Mouse (Mus musculus) stomach, postnatal 0 days (tissue): Measurements from ENCODE around the gene Atl3. TPM values are rescaled to one million over a fixed set of nuclear protein-coding genes. Genes with fewer than 3 reads are reported as not detected.

Experiments used
- ATAC-seq: fragments of 200-750 bp; cut with Nextera tagmentation; 2 replicates; pipeline ENCODE4 v1.8.0; 2017; ENCODE audit not compliant: low FRiP score, low TSS enrichment
- DNase-seq: peaks from one replicate; pipeline ENCODE4 v3.0.0-alpha.2; 2016; ENCODE audit warnings: low spot score
- H3K27ac ChIP-seq: fragments of 300-500 bp; sonication (generic); replicated peaks from 2 replicates; pipeline ENCODE4 v1.5.1; 2014; ENCODE audit warnings: mild to moderate bottlenecking, control low read depth
- H3K27me3 ChIP-seq: fragments of 300-500 bp; sonication (generic); 2 replicates; pipeline ENCODE4 v1.6.1; 2014; ENCODE audit warnings: low read length; ENCODE audit not compliant: control insufficient read depth, insufficient read depth
- H3K36me3 ChIP-seq: fragments of 300-500 bp; sonication (generic); 2 replicates; pipeline ENCODE4 v1.6.1; 2014; ENCODE audit warnings: low read length, mixed read lengths; ENCODE audit not compliant: control insufficient read depth, insufficient read depth
- H3K4me1 ChIP-seq: fragments of 300-500 bp; sonication (generic); replicated peaks from 2 replicates; pipeline ENCODE4 v1.6.1; 2014; ENCODE audit warnings: antibody characterized with exemption; ENCODE audit not compliant: control insufficient read depth, insufficient read depth
- H3K4me2 ChIP-seq: fragments of 300-500 bp; sonication (generic); replicated peaks from 2 replicates; pipeline ENCODE4 v1.6.1; 2014; ENCODE audit warnings: low read depth, mild to moderate bottlenecking, control low read depth, moderate library complexity
- H3K4me3 ChIP-seq: fragments of 300-500 bp; sonication (generic); 2 replicates; pipeline ENCODE4 v1.5.1; 2014; ENCODE audit warnings: low read depth, low read length, control low read depth
- H3K9ac ChIP-seq: fragments of 300-500 bp; sonication (generic); 2 replicates; pipeline ENCODE4 v1.6.1; 2014; ENCODE audit warnings: mild to moderate bottlenecking, low read length, control low read depth, mixed read lengths
- H3K9me3 ChIP-seq: fragments of 300-500 bp; sonication (generic); 2 replicates; pipeline ENCODE4 v1.6.1; 2016; ENCODE audit warnings: low read length; ENCODE audit not compliant: control insufficient read depth
- CTCF ChIP-seq: IDR thresholded peaks from 2 replicates; pipeline ENCODE4 v1.5.1; 2016; ENCODE audit warnings: antibody characterized with exemption, low read depth, mild to moderate bottlenecking, moderate library complexity
- EP300 ChIP-seq: optimal IDR thresholded peaks from 2 replicates; pipeline ENCODE3; 2016; ENCODE audit warnings: antibody characterized with exemption
- WGBS: fragments of 180-500 bp; shearing (Covaris S2); extraction: QIAGEN DNeasy Blood & Tissue Kit; methylation state at CpG from one replicate; pipeline ENCODE4 v1.1.7; 2014; 5-methylcytosine and 5-hydroxymethylcytosine counted together
- polyA plus RNA-seq: library from polyadenylated mRNA; unstranded; fragments of >200 nt; fragmentation: Nextera tagmentation; extraction: Ambion mirVana; gene quantifications from 2 replicates; pipeline ENCODE4 v1.2.1, GENCODE M21; 2015

Atl3 gene
- polyA plus RNA-seq, 1 experiment from 2014 or later, result 17.7 TPM

- Histone ChIP-seq H3K36me3 (peaks cover 10% of the 10 kb centered on the region), H3K4me1 (no peaks in the 10 kb centered on the region), H3K9ac (no peak overlapping the region), H3K27ac (no peak overlapping the region), H3K9me3 (no peaks in the 10 kb centered on the region), H3K27me3 (no peaks in the 10 kb centered on the region), H3K4me2 (no peak overlapping the region), H3K4me3 (no peak overlapping the region)
- TF ChIP-seq CTCF (no peak), EP300 (no peak)
- WGBS, result 74% methylated on average over 3 of the region's 3 CpGs
- ATAC-seq (no peak), DNase-seq (no peak)
Measured at GRCm38 (mm10) chr19:7524879-7525278, 31.0 kb downstream of the Atl3 start.

- Histone ChIP-seq H3K9ac (no peak overlapping the region), H3K27ac (no peak overlapping the region), H3K4me3 (no peak overlapping the region), H3K9me3 (no peaks in the 10 kb centered on the region), H3K4me2 (no peak overlapping the region), H3K4me1 (no peaks in the 10 kb centered on the region), H3K27me3 (no peaks in the 10 kb centered on the region), H3K36me3 (peaks cover 11% of the 10 kb centered on the region)
- peak; percentile 91 for TF ChIP-seq CTCF
- no peak for TF ChIP-seq EP300
- ATAC-seq (peak; percentile 57; the same call in 1 of the 2 replicates), DNase-seq (peak; percentile 62)
- 53% methylated on average over 7 of the region's 7 CpGs for WGBS
Measured at GRCm38 (mm10) chr19:7528639-7529428, 35.0 kb downstream of the Atl3 start.

- H3K4me2 ChIP-seq, result no peak overlapping the region
- TF ChIP-seq EP300, result no peak
- no peak for TF ChIP-seq CTCF
- no peak for ATAC-seq
- no peak for DNase-seq
- no peak overlapping the region for H3K4me3 ChIP-seq
- no peaks in the 10 kb centered on the region for H3K9me3 ChIP-seq
- peaks cover 14% of the 10 kb centered on the region for H3K36me3 ChIP-seq
- 92% methylated on average over 5 of the region's 5 CpGs for WGBS
- H3K4me1 ChIP-seq, result no peaks in the 10 kb centered on the region
- no peak overlapping the region for H3K9ac ChIP-seq
- no peaks in the 10 kb centered on the region for H3K27me3 ChIP-seq
- no peak overlapping the region for H3K27ac ChIP-seq
Measured at GRCm38 (mm10) chr19:7531906-7532305, 38.1 kb downstream of the Atl3 start.

GRCm38 (mm10) chr19:7533891-7534290 is 40.1 kb downstream of the Atl3 start:
- no peak for ATAC-seq
- H3K27ac ChIP-seq, result no peak overlapping the region
- H3K36me3 ChIP-seq, result peaks cover 14% of the 10 kb centered on the region
- TF ChIP-seq EP300 (no peak), CTCF (no peak)
- no peak overlapping the region for H3K9ac ChIP-seq
- no peaks in the 10 kb centered on the region for H3K9me3 ChIP-seq
- DNase-seq, result no peak
- 89% methylated on average over 5 of the region's 5 CpGs for WGBS
- no peaks in the 10 kb centered on the region for H3K4me1 ChIP-seq
- no peak overlapping the region for H3K4me3 ChIP-seq
- no peak overlapping the region for H3K4me2 ChIP-seq
- H3K27me3 ChIP-seq, result no peaks in the 10 kb centered on the region

GRCm38 (mm10) chr19:7548924-7549323 is 55.1 kb downstream of the Atl3 start:
- ATAC-seq, result no peak
- no peaks in the 10 kb centered on the region for H3K4me1 ChIP-seq
- no peak overlapping the region for H3K27ac ChIP-seq
- no peak for DNase-seq
- no peaks in the 10 kb centered on the region for H3K36me3 ChIP-seq
- H3K9me3 ChIP-seq, result no peaks in the 10 kb centered on the region
- no peak overlapping the region for H3K4me3 ChIP-seq
- no peak overlapping the region for H3K9ac ChIP-seq
- 96% methylated on average over 3 of the region's 3 CpGs for WGBS
- TF ChIP-seq EP300, result no peak
- TF ChIP-seq CTCF, result no peak
- no peak overlapping the region for H3K4me2 ChIP-seq
- H3K27me3 ChIP-seq, result no peaks in the 10 kb centered on the region

- no peaks in the 10 kb centered on the region for H3K4me1 ChIP-seq
- no peak overlapping the region for H3K9ac ChIP-seq
- H3K9me3 ChIP-seq, result no peaks in the 10 kb centered on the region
- ATAC-seq (peak; percentile 53), DNase-seq (peak; percentile 13)
- H3K4me2 ChIP-seq, result no peak overlapping the region
- no peaks in the 10 kb centered on the region for H3K36me3 ChIP-seq
- 27% methylated on average over 4 of the region's 4 CpGs for WGBS
- no peaks in the 10 kb centered on the region for H3K27me3 ChIP-seq
- no peak overlapping the region for H3K27ac ChIP-seq
- TF ChIP-seq CTCF, result no peak
- TF ChIP-seq EP300, result no peak
- no peak overlapping the region for H3K4me3 ChIP-seq
Measured at GRCm38 (mm10) chr19:7551550-7552300, 57.9 kb downstream of the Atl3 start.
